Mouse (Mus musculus): Measurements from ENCODE around the gene Ptger3. TPM values are rescaled to one million over a fixed set of nuclear protein-coding genes. Genes with fewer than 3 reads are reported as not detected.

Gene Ptger3
- polyA plus RNA-seq, 1 experiment = 0.03 TPM

DNA sequence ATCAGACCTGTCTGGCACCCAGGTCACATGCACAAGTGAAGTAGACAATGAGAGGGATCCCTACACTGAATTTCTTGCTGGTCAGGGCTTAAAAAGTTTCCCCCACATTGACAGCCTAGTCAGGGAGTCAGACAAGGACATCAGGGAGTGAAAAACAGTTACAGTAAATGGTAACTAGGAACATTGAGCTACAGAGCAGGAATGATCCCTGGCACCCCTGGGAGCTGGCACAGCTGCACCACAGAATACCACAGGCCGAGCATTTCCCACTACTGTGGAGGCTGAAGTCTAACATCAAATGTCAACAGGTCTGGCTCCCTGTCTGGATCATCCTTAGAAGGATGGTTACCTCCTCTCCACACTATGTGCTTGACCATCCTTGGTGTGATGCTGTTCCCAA is 98.8 kb downstream of the Ptger3 start:
- Histone ChIP-seq H3K36me3 (ENCODE audit: control insufficient read depth) (no peaks in the 10 kb centered on the region), H3K4me3 (replicated peaks) (no peak overlapping the region), H3K27me3 (ENCODE audit: control insufficient read depth) (no peaks in the 10 kb centered on the region), H3K4me1 (ENCODE audit: control insufficient read depth) (no peaks in the 10 kb centered on the region), H3K9me3 (ENCODE audit: control insufficient read depth, low read length) (no peaks in the 10 kb centered on the region)
- TF ChIP-seq GATA1 (IDR thresholded peaks at IDR 0.05; ENCODE audit: low read length) (no peak), TAL1 (IDR thresholded peaks at IDR 0.05; ENCODE audit: low read length) (no peak)

DNA sequence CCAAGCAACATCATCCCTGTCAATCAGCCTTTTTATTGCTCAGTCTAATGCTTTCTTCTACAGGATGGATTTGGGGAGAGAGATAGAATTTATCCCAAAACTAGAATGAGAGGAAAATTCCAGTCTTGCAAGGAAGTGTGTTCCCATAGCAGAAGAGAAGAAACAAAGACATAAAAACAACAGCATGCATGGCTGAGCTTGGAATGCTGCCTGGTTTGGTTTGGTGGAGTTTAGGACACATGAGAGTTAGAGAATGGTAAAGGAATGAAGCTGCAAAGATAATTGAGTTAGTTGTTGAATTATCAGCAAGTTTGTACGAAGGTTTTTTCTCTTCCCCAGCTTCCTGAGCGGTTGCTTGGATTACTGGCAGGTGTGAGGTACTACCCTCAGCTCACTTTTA is 99.5 kb downstream of the Ptger3 start:
- Histone ChIP-seq H3K4me1 (ENCODE audit: control insufficient read depth) (no peaks in the 10 kb centered on the region), H3K36me3 (ENCODE audit: control insufficient read depth) (no peaks in the 10 kb centered on the region), H3K9me3 (ENCODE audit: control insufficient read depth, low read length) (no peaks in the 10 kb centered on the region), H3K4me3 (replicated peaks) (no peak overlapping the region), H3K27me3 (ENCODE audit: control insufficient read depth) (no peaks in the 10 kb centered on the region)
- no peak for TF ChIP-seq GATA1 (IDR thresholded peaks at IDR 0.05; ENCODE audit: low read length)
- TF ChIP-seq TAL1 (IDR thresholded peaks at IDR 0.05; ENCODE audit: low read length) = no peak

DNA sequence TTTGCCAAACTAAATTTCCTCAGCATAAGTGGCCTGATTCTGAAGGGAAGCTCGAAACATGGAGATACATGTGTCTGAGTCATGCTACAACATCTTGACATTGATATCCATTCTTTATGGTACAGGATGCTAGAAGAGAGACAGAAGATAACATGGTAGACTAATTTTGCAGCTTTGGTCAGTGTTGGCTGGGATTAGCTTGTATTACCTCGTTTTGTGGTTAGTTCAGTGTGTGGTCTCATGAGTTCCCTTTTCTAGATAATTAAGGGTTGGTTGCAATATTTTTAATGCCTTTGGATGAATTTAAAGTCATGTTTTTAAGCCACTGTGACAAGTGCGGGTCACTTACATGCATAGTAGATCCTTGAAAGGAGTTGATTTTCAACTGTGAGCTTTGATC is 119.4 kb downstream of the Ptger3 start:
- Histone ChIP-seq H3K36me3 (ENCODE audit: control insufficient read depth) (no peaks in the 10 kb centered on the region), H3K9me3 (ENCODE audit: control insufficient read depth, low read length) (no peaks in the 10 kb centered on the region), H3K4me3 (replicated peaks) (no peak overlapping the region), H3K27me3 (ENCODE audit: control insufficient read depth) (no peaks in the 10 kb centered on the region), H3K4me1 (ENCODE audit: control insufficient read depth) (no peaks in the 10 kb centered on the region)
- TF ChIP-seq GATA1 (IDR thresholded peaks at IDR 0.05; ENCODE audit: low read length) (no peak), TAL1 (IDR thresholded peaks at IDR 0.05; ENCODE audit: low read length) (no peak)

DNA sequence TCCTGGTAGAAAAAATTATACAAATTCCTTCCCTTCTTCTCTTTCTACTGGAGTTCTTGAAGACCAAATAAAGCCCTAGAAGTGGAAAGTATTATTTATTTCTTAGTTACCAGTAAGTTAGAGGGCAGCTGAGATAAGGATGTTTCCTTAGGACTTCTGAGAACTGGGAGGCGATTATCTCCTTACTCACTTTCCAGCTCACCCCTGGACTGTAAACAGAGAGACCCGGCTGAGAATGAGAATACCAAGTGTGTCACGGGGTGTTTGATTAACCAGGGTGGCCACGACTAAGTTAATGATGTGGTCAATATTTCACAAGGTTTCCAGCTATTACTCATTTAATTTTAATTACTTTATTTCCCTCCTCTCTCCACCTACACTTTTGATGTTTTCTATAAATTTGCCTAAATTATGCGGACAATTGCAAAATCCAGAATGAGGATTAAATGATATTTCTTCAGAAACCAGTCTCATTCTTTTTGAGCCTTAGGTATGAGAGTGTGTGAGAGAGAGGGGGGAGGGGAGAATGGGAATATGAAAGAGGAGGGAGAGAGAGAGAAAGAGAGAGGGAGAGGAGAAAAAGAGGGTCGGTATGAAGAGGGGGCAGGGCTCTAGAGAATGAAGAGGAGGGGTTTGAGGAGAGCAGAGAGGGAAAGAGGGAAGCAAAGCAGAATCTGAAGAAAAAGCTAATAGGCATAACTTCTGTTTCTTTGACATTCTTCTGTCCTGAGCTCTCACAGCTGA is 121.9 kb downstream of the Ptger3 start:
- no peaks in the 10 kb centered on the region for H3K9me3 ChIP-seq (ENCODE audit: control insufficient read depth, low read length)
- H3K4me1 ChIP-seq (ENCODE audit: control insufficient read depth) = no peaks in the 10 kb centered on the region
- H3K4me3 ChIP-seq (replicated peaks) = no peak overlapping the region
- no peak for TF ChIP-seq GATA1 (IDR thresholded peaks at IDR 0.05; ENCODE audit: low read length)
- no peak for TF ChIP-seq TAL1 (IDR thresholded peaks at IDR 0.05; ENCODE audit: low read length)
- no peaks in the 10 kb centered on the region for H3K36me3 ChIP-seq (ENCODE audit: control insufficient read depth)
- H3K27me3 ChIP-seq (ENCODE audit: control insufficient read depth) = no peaks in the 10 kb centered on the region

Other genes starting within 250 kb of the Ptger3 start
- gene Zranb2, start 32.7 kb upstream of the Ptger3 start, polyA plus RNA-seq (2012) = 0.67 and 1.3 TPM in 2 replicates

Data from erythroblast, embryonic 14.5 days (primary cell).